Mouse (Mus musculus) hematopoietic stem cell, adult 5-6 weeks (primary cell): Measurements from ENCODE around the gene Frrs1. TPM values are rescaled to one million over a fixed set of nuclear protein-coding genes. Genes with fewer than 3 reads are reported as not detected.

Experiments
- ATAC-seq, 2 experiments: fragments of 125-278 bp in 1 of 2; replicated peaks in 1 of 2; 2 replicates each; pipeline ENCODE4 v1.8.0; 2016 to 2017; ENCODE audit warnings: inconsistent platforms in 2 of 2, mild to moderate bottlenecking in 2 of 2, moderate number of reproducible peaks in 2 of 2, low read depth in 1 of 2, moderate TSS enrichment in 1 of 2; ENCODE audit not compliant: low FRiP score in 2 of 2, poor library complexity in 2 of 2, severe bottlenecking in 2 of 2, insufficient read depth in 1 of 2, low TSS enrichment in 1 of 2
- total RNA-seq: library from RNA; stranded (forward); fragments of 172-1452, 232-1000 nt; gene quantifications from 2 replicates; pipeline ENCODE4 v1.2.3, GENCODE M21; 2017

Frrs1 gene
- total RNA-seq, 1 experiment from 2014 or later: 22.6 TPM

DNA sequence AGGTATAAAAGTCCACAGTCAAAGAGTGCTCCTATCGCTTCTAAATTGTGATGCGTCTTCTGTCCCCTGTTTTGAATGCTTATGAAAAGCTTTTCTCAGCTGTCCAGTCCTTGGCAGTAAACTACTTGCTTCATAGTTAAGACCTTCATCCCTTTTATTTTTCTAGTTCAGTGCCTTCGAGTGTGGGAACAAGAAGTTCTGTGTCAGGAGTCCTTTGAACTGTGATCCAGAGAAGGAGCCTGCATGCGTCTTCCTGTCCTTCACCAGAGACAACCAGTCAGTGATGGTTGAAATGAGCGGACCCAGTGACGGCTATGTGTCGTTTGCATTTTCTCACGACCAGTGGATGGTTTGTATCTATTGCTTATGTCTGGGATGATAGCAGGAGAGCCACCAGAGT is 25.7 kb downstream of the Frrs1 start:
- ATAC-seq: no peak

GRCm38 (mm10) chr3:116889358-116889757 is 30.1 kb downstream of the Frrs1 start:
- no peak for ATAC-seq

- no peak for ATAC-seq
These were observed 31.3 kb downstream of the Frrs1 start for GRCm38 (mm10) chr3:116890576-116890975.

DNA sequence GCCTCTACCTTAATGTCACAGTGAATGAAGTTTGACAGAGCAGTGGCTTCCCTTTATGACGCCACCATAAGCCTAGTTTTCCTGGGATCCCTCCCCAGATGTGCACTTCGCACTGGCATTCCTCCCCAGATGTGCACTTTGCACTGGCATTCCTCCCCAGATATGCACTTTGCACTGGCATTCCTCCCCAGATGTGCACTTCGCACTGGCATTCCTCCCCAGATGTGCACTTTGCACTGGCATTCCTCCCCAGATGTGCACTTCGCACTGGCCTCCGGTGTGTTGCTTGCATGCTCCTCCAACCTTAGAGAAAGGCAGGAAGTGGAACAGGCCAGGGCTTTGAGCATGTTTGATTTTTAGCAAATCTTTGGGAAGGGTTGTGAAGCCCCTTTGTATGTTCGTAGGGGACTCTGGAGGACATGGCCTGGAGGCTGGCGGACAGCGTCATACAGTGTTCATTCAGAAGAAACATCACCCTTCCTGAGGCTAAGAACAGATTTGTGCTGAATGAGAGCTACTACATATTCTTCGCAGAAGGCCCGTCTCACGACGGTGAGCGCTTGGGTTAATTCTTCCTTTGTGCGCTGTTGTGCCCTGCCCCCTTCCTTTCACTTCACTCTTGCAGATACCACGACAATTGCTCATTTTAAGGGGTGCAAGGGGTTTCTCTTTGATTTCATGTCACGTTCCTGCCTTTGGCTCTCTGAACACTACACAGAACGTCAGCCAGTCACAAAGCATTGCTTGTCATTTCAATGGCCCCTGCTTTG is 32.4 kb downstream of the Frrs1 start:
- ATAC-seq: no peak

GRCm38 (mm10) chr3:116892206-116892563 is 32.9 kb downstream of the Frrs1 start:
- no peak for ATAC-seq

DNA sequence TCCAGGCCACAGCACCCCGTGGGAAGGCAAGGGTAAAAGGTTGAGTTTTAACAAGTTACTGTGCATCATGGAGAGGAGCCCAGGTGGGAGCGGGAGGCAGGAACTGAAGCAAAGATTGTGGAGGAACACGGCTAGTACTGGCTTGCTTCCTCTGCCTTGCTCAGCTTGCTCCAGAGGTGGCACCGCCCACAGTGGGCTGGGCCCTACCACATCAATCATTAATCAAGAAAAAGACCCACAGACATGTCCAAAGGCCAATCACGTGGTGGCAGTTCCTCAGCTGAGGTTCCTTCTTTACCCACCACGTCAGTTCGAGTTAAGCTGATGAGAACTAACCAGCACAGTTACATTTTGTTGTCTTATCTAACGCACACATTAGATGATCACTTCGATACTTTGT is 33.6 kb downstream of the Frrs1 start:
- peak; percentile 53 to 74 for ATAC-seq

GRCm38 (mm10) chr3:116904158-116904557 is 44.9 kb downstream of the Frrs1 start:
- peak in 1 of 2 experiments; percentile 33; a peak in 1 of 4 replicates for ATAC-seq

- ATAC-seq: no peak
These were observed 46.6 kb downstream of the Frrs1 start for GRCm38 (mm10) chr3:116905898-116906297.

DNA sequence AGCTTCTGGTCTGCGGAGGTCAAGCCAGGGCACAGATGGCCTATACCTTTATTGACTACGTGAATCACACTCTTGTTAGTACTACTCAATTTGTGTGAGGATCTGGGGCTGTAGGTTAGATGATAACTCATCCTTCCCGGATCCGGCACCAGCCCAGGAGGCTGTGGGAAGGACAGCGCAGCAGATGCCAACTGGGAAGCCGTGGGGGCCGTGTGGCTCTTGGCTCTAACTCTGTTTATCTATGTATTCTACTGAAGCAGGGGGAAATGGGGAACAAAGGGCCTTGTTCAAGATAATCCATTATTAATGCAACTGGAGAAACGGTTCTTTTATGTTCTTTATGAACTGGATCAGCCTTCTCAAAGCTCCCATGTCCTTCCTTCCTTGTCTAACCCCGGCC is 47.3 kb downstream of the Frrs1 start:
- ATAC-seq: no peak

GRCm38 (mm10) chr3:116914374-116914773 is 55.1 kb downstream of the Frrs1 start:
- ATAC-seq: no peak

DNA sequence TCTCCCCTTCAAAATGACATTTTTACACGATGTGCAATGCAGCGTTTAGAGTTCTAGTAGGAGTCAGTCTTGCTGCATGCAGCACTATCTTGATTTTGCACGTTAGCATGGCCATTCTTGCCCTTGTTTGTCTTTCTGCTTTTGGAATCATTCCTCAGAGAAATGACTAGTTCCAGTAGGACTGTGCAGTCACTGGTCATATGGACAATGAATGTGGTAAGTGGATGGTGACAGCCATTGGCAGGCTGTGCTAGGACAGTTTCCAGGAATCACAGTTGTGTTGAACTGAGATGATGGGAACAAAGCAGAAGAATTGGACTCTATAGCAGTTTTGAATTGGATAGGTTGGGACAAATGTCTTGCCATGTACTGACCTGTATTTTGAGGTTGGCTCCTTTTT is 55.7 kb downstream of the Frrs1 start:
- ATAC-seq: no peak

DNA sequence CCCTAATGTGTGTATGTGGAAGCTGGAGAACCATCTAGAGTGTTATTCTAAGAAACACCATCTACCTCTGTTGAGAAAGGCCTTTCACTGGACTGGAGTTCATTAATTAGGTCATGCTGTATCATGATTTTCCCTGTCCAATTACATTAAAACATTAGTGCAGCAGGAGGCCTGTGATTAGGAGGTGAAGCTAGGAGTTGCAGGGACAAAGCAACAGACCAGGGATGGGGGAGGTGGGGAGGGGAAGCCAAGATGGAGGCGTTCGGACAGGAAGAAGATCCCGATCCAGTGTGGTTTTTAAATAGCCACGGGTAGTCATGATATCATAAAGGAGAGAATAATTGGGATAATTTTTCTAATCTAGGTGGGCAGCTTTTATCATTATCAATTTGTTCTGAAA is 57.8 kb downstream of the Frrs1 start:
- ATAC-seq: no peak

GRCm38 (mm10) chr3:116921535-116921934 is 62.3 kb downstream of the Frrs1 start:
- no peak for ATAC-seq

GRCm38 (mm10) chr3:116923042-116923441 is 63.8 kb downstream of the Frrs1 start:
- ATAC-seq: no peak

DNA sequence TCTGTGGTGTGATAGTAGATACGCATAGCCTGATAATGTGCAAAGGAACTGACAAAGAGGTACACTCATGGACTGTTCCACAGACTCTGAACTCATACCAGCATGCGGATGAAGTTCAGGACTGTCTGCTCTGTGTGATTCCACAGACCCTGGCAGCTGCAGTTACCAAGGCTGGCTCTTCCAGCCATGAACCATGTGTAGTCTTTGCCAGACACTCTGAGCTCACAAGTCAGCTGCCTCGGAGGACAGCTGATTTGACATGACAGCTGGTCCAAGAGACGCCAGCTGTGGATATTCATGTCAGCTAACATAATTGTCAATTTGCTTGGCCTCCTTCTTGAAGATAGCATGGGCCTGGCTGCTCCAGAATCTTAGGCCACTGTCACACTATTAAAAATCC is 69.7 kb downstream of the Frrs1 start:
- ATAC-seq: no peak

- no peak for ATAC-seq
These were observed 73.9 kb downstream of the Frrs1 start for GRCm38 (mm10) chr3:116933158-116933557.

DNA sequence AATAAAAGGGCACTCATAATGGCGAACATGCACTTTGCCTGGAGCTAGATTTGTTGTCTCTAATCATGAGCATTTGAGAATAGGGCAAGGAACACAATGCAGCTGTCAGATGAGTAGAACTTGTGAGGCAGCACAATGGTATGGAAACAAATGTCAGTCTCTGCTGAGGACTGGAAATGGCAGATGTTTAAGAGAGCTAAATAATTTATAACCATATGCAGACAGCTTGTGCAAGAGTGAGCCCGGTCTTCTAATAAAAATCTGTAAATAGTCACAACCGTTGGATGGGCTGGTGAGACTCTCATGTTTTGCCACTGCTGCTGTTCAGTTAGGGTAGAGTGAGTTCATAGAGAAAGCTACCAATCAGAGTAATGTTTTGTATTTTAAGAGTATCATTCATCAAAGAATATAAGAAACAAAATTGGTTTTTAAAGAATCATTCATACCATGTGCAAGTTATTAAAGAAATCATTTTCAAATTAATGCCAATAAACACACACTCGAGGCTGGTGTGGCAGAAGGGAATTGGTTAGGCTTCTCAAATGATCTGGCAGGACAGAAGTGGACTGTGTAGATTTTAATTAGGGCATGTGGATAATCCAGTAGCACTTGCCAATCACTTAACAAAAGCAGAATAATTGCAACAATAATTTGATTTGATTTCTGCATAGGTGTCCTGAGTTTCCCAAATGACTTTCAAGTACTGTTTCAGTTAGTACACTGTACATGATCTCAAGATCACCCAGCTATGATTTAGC is 77.8 kb downstream of the Frrs1 start:
- ATAC-seq: no peak

DNA sequence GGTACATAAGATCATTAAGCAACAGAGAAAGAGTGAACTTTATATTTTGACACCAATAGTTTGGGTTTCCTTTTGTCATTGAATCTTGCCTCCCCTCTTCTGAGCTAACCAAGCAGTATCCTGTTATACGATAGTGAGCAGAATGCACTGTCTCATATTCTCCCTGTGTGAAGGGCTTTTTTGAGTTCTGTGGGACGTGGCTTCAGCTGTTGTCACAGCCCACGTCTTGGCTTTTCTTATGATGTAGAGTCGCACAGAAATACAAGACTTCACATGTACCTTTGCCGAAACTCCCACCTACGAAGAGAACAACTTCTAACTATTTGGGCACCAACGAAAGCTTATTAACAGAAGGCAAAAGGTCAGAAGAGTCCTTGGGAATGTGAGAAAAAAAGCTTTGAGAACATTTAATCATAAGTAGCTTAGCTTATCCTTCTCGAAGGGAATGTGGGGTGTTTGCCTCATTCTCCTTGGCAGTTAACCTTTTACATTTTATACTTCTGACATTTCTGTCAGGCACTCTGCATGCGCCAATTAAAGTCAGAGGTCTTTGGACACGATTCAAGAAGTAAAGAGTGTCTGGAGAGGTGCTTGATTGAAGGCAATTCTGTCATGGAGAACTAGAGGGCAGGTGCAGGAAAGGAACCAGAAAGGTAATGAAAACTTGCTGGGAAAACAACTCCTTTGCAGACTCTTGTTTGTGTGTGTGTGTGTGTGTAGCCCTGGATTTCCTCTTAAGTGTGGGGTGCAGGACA is 81.7 kb downstream of the Frrs1 start:
- no peak for ATAC-seq
